Mouse (Mus musculus) urinary bladder, postnatal 4 days (tissue): ENCODE data around the gene Aldh1a1.
"Not testable (repeated sequence)": the region's sequence is repeated elsewhere in the genome, so short reads cannot be mapped to it uniquely, and the experiment has no call there.

Source experiments
- DNase-seq, 2 experiments: peaks; one replicate each; pipeline ENCODE4 v3.0.0; 2021 to 2022; ENCODE audit warnings: low spot score in 2 of 2

The Aldh1a1 gene

DNA sequence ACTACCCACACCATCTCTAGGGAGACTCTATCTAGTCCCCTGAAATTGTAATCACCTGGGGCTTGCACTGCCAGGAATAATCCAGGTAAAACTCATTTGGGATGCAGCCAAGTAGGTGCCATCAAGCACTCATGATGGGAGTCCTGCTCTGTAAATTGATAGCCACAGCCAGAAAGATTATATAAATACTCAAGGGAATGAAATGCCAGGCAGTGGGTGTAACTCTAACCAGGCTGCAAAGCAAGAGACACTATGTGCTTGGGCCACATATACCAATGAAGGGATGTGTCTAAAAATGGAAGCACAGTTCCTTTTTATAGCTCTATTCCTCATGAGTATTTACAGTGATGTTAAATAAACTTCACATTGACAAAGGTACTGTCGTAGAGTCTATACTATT is 56.9 kb downstream of the Aldh1a1 start:
- no peak for DNase-seq

DNA sequence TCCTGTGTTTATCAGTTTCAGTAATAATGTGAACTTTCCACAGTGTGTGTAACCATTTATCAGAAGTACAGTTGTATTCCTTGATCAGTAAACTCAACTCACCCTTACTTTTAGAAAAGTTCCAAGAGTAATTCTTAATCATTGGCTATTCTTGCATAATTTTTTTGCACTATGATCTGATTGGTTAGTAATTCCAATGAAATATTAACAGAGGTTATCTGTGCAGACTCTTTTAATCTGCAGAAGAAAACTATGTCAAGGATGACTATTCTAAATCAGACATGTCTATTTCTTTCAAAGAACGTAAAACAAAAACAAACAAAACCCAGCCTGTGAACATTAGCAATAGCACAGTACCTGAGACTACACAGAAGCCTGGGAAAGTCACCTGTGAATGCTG is 62.9 kb downstream of the Aldh1a1 start:
- DNase-seq: no peak

DNA sequence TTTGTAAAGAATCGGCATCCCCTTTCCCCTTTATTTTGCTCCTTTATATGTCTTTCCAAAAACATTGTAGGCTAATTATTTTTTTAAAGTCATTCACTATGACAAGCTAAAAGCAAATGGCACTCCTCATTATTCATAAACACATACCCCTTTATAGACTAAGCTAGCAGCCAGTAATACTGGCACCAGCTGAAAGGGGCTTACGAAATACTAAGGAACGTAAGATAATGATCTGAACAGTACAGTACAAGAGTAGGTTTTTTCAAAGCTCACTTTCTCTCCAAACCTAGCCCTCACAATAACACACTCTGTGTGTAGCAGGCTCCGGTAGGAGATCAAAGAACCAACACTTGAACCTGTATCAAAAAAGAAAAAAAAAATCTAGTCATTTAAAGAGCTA is 64.7 kb downstream of the Aldh1a1 start:
- DNase-seq: no peak

DNA sequence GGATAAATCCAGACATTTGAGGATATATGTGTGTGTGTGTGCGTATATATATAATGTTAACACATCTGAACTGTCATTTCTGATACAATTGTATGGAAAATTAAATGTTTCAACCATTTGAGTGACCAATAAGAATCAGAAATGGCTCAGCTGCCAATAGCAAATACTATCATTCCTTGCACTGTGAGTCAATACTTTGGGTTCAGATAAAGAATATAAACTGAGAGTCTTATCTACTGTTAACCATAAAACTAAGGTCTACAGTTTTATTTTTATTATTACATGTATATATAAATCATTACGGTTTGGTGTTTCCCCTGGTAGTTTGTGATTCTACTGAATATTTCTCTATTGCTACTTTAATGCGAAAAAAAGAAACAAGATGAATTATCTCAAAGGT is 65.6 kb downstream of the Aldh1a1 start:
- no peak for DNase-seq

DNA sequence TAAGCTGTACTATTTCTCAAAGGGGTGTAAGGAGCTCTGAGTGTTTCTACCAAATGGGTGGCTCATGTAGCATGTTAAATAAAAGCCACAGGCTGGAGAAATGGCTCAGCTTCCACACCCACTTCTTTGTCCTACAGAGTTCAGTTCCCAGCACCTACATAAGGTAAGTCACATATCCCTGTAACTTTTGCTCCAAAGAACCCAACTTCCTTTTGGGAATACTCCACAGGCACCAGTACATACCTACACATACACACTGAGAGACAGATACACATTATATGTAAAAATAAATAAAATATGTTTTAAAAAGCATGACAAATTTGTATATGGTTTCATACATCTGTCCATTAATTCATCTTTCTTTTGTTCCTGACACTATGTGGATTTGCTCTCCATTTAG is 66.0 kb downstream of the Aldh1a1 start:
- no peak for DNase-seq

DNA sequence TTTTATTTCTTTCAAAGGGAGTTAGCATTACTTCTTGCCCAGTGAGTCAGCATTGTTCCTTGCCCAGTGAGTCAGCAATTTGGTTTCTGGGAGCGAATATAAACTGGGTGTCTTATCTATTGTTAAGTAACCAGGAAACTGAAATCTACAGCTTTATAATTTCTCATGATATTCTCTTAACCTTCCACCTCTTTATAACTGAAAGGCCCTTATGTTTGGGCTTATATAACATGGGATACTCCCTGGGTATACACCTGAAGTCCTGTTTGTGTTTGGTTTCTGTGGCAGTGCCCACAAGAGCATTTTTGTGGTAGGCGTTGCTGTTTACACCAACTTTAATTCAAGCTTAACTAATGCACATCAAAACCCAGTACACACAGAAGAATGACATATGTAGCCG is 66.4 kb downstream of the Aldh1a1 start:
- no peak for DNase-seq

DNA sequence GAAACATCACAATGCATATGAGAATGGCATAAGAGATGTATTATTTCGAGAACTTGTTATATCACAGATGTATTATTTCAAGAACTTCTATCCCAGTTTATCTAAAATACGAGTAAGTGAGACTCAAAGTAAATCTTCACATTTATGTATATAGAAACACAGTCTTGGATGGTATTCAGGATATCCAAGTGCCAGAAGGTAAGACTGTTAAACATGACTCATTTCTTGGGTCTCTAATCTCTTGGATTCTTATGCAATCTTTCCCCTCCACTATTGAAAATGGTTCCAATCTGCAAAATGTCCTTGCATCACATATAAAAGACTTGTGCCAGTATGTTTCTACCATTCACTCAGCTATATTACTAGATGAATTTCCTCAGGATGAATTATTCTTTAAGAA is 67.4 kb downstream of the Aldh1a1 start:
- no peak for DNase-seq

DNA sequence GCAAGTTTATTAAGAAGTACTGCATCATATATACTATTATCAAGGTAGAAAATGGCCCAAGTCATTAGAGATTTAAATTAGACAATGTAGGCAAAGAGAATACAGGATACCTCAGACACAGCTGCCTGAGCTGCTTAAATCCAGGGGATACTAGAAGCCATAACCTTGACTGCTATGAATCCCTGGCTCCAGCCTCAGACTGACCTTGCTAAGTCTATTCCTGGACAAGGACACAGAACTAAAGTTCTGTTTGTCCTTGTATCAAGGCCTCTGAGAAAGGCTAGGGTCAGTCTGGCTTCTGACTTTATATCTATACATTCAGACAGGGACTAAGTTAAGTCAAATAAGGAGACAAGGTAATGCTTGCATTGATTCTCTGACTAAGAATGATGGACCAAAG is 69.9 kb downstream of the Aldh1a1 start:
- no peak for DNase-seq

DNA sequence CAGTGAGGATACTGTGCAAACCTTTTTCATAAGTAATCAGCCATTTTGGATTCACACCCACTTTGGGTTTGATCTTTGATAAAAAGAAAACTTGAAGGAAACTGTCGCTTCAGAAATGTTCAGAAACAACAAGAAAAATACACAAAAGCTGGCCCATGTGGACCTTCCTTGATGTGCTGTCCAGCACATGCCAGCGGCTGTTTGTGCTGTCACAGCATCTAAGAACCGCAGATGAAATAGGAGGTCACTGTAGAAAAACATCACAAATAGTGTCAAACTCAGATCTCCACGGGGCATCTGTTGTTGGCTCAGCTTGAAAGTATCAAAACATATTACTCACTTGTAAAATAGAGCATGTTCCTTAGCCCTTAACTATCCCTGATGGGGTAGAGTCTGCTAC is 73.8 kb downstream of the Aldh1a1 start:
- no peak for DNase-seq

DNA sequence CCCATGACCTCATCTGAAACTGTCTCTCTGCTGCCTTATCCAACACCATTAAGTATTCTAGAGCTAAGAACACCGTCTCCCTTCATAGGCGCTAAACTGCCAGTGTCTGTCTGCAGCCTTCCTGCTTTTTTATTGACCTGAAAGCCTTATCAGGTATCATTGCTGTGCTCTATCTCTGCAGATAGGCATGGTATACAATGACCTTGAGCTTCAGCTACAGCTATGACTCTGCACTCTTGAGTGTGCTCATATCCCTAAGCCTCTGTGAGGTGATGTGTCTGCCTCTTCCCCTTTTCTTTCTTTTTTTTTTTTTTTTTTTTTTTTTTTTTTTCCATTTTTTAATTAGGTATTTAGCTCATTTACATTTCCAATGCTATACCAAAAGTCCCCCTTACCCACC is 74.5 kb downstream of the Aldh1a1 start:
- DNase-seq: no peak

DNA sequence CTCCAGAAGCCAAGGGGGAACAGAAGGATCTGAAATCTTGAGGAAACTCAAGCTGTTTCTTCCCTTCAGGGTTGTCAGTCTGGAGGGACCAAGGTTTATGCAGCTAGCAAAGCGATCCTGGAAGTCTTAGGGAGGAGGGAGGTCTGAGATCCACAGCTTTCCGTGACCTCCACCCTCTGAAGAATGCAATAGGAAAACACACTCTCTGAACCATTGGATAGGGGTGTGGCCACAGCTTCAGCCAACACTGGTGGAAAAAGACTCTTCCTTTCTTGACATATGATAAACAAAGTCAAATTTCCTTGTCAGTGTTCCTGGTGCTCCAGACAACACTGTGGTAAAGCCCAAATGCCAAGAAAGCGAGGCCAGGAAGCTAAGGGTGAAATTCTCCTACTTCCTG is 84.5 kb downstream of the Aldh1a1 start:
- DNase-seq: no peak

DNA sequence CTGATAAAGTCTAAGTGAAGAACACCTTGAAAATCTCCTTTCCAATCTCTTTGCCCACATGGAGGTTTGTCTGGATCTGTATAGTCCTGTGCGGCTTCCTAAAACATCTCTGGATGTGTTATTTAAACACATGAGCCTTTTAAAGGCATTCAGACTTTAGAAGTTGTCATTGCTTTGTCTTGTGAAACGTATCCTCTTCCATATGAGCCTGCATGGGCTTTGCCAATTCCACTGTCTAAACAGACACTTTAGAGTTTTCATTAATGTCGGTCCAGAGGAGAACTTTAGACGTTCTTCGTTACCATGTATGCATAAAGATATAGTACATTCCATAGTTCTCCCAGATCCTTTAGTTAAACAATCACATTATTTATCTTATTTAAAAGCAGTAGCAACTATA is 84.9 kb downstream of the Aldh1a1 start:
- no peak for DNase-seq

DNA sequence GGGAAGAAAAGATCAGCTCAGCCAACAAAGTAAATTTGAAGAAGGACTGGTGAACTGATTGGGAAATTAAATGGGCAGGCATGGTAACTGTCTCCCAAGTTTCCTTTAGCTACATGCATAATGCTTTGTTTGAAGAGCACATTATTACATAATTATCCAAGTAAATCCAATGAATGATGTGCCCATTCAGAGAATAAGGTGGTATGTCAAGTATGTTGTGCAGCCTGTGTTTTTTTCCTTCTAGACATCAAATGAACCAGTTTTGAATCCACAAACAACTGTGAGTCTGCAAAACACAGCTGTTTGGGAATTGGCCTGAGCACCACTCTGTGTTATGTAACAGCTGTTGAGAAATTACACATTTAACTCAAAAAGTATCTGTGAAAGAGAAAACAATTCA is 107.4 kb downstream of the Aldh1a1 start:
- DNase-seq: no peak

DNA sequence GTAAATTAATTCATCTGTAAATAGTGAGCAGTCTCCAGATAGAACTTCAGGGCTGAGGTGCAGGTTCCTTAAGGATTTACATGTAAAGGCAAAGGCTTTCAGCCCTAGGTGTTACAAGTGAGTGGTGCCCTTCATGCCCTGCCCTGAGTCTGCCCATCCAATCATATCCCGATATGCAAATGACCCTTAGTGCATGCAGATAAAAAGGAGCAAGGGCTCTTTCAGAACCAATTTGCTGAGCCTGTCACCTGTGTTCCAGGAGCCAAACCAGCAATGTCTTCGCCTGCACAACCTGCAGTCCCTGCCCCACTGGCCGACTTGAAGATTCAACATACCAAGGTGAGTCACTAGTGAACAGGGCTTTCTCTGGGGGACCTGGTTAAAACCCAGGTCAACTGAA is 109.2 kb downstream of the Aldh1a1 start:
- peak in 1 of 2 experiments; percentile 34 for DNase-seq

DNA sequence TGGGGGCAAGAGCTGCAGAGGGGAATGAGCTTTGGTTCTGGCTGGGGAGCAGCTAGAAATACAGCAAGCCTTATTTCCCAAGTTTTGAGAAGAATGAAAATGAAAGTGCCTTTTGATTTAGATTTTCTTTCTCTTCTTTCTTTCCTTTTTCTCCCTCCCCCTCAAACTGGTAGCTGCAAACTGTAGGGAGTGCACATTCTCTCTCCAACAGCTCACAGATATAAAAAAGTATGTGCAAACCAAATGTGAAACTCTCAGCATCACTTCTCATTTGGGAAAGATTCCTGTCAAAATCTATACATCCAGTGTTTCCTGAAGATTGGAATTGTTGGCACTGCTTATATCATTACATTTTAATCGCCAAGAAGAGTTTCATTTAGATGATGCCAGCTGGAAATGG is 110.7 kb downstream of the Aldh1a1 start:
- no peak for DNase-seq

DNA sequence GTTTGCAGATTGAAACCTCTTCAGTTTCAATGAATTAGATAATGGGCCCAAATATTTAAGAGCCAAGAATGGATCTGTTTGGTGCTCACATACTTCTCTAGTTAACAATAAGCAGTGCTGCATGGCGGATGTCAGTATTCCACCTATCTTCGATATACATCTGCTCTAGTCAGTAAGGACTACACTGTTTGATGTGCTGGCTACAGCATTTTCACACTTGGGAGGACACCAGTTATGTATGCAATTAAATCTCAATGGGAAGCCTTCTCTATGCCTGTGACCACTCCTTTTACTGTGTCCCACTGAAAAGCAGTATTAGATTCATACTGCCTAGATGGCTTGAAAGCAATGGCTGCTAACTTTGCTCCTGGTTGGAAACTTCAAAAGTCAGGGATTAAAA is 111.4 kb downstream of the Aldh1a1 start:
- no peak for DNase-seq

DNA sequence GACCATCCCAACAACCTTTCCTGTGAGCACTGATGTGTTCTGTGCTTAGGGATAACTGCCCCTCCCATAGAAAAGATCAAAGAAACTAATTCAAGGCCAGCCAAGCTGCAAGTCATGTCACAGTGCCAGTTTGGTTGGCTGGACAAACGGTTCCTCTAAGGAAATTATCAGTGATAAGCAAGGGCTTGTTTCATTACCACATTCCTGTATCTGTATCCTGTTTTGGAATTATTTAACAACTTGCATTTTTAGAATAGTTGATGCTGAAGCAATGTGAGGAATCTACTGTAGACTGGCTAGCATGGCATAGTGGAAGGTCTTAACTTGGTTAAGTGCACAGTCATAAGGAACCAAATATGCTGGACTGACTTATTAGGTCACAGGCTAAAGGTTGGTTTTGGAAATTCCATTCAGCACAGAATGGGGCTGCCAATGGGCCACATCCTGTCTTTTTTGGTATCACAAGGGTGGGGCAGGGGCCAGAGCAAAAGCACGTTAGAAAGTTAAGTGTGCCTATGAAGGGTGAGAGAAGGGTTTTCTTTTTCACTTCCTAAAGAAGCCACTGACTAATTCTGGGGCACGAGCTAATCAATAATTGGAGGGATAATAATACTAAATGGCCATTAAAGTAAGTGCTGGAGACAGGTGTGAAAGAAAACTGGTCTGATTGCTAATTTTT is 121.9 kb downstream of the Aldh1a1 start:
- no peak for DNase-seq

DNA sequence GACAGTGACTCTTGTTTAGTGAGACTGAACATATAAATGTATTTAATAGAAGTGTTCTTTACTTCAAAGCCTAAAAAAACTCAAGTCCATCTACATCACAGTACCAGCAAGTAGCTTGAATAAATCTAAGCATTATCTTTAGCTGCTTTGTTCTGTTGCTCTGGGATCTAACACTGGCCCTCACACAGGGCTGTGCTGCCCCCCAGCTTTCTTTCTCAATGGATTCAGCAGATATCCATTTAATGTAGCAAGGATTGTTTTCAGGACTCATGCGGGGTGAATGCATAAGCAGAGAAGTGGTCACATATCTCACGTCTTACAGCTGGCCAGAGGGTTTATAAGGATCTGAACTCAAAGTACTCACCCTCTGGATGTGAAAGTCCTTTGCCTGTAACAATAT is 129.9 kb downstream of the Aldh1a1 start:
- no peak for DNase-seq

DNA sequence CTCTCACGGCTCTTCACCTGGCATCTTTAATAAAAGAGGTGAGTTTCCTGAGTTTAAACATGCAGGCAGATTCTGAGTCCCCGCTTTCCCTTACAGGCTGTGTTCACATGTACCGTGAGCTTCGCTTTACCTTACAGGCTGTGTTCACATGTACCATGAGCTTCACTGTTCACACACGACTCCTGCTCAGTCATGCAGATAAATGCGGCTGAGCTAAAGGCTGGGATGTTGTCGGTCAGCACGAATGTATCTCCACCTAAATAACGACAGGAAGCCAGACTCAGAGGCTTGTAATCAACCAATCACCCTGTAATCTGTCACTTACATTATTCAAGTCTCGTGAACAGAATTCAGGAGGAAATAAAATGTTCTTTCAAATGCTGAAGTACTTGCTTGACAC is 130.9 kb downstream of the Aldh1a1 start:
- DNase-seq: no peak

DNA sequence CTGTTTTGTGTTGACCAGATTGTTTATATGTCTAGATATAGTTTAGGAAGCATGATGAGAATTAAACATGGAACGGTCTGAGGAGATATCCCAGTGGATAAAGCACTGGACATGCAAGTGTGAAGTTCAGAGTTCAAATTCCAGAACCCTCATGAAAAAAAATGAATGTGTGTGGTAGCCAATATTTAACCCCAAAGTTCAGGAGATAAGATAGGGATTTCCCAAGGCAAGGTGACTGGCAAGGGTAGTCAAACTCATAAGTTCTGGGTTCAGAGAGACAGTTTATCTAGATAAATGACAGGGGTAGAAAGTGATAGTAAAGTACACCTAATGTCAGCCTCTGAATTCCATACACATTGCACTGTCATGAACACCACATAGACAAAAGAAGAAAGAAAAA is 138.5 kb downstream of the Aldh1a1 start:
- no peak for DNase-seq

DNA sequence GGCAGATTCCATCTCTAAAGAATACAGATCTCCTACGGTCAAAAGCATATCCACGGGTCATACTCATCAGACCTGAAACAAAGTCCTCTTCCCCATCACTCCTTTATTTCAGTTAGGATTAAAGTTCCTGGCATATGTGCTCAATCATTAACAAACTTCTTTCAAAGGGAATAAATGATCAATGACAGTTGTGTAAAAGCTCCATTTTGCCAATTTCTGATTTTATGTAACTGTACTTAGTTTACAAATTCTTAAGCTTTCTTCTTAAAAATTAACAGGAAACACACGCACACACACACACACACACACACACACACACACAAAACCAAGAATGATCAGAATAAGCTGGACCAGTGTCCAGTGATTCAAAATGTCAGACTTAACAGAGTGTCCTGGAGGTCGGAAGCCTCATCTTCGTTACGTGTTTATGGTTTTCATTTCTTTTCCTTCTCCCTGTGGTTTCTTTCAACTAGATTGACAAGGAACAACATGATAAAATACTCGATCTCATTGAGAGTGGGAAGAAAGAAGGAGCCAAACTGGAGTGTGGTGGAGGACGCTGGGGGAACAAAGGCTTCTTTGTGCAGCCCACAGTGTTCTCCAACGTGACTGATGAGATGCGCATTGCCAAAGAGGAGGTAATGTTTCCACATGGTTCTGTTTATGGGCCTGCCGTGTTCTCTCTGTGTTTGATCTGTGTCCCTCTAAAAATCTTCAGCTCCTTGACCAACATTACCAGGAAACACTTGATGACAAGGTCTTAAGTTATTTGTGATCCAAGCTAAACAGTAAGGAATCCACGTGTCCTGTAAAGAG is 141.6 kb downstream of the Aldh1a1 start:
- no peak for DNase-seq

DNA sequence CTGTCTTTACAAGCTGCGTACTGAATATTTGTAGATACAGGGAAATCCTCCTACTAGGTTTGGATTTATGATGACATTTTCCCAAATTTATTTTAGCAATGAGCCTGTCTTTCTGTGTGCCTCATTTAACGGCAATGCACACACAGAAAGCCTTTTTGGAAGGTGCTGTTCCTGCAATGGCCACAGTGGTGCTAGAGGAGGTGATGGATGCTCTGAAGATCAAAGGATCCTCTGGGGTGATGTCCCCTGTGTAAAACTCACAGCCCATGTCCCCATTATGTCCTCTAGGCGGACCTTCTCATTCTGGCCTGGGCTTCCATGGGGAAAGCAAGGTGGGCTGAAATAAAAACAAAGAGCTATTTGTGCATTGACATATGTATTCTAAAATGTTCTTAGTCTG is 151.8 kb downstream of the Aldh1a1 start:
- DNase-seq: no peak

DNA sequence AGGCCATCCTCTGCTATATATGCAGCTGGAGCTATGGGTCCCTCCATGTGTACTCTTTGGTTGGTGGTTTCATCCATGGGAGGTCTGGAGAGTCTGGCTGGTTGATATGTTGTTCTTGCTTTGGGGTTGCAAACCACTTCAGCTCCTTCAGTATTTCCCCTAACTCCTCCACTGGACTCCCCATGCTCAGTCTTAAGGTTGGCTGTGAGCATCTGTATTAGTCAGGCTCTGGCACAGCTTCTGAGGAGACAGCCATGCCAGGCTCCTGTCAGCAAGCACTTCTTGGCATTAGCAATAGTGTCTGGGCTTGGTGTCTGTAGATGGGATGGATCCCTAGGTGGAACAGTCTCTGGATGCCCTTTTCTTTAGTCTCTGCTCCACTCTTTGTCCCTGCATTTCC is 155.0 kb downstream of the Aldh1a1 start:
- not testable (repeated sequence) for DNase-seq

DNA sequence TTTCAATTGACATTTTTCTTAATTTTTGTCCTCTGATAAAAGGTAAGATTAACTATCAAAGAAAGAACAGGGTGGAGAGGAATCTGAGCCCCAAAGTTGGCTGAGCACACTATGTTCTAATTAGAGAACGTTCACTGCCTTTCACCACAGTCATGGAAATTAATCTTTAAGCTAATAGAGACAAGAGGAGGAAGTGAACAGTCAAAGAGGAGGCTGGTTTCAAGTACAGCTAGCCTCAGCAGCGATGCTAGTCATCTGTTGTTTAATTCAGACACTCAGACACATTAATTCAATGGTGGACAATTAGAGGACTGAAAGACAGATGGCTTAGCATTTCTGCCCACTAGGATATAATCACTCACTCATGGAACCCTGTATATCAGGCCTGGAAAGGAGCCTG is 157.5 kb downstream of the Aldh1a1 start:
- no peak for DNase-seq
